Mouse (Mus musculus) heart, embryonic 11.5 days (tissue): Measurements from ENCODE around the gene Spag5. TPM values are rescaled to one million over a fixed set of nuclear protein-coding genes. Genes with fewer than 3 reads are reported as not detected.

ENCODE experiments used
- ATAC-seq: fragments of 200-750 bp; cut with Nextera tagmentation; replicated peaks from 2 replicates; pipeline ENCODE4 v1.8.0; 2017; ENCODE audit warnings: moderate library complexity; ENCODE audit not compliant: insufficient number of reproducible peaks, low FRiP score, low TSS enrichment
- H3K27ac ChIP-seq: fragments of 300-500 bp; sonication (generic); 2 replicates; pipeline ENCODE4 v1.5.1; 2014; ENCODE audit warnings: mild to moderate bottlenecking, low read depth, low read length
- H3K27me3 ChIP-seq: fragments of 300-500 bp; sonication (generic); 2 replicates; pipeline ENCODE4 v1.6.1; 2014; ENCODE audit warnings: mild to moderate bottlenecking, low read length, mixed read lengths; ENCODE audit not compliant: control insufficient read depth, insufficient read depth
- H3K36me3 ChIP-seq: fragments of 300-500 bp; sonication (generic); 2 replicates; pipeline ENCODE4 v1.6.1; 2014; ENCODE audit warnings: mild to moderate bottlenecking, low read length, moderate library complexity, mixed read lengths; ENCODE audit not compliant: control insufficient read depth, insufficient read depth
- H3K4me1 ChIP-seq: fragments of 300-500 bp; sonication (generic); 2 replicates; pipeline ENCODE4 v1.6.1; 2014; ENCODE audit warnings: low read length; ENCODE audit not compliant: control insufficient read depth, insufficient read depth
- H3K4me2 ChIP-seq: fragments of 300-500 bp; sonication (generic); 2 replicates; pipeline ENCODE4 v1.6.1; 2014; ENCODE audit warnings: mild to moderate bottlenecking, moderate library complexity
- H3K4me3 ChIP-seq: fragments of 300-500 bp; sonication (generic); 2 replicates; pipeline ENCODE4 v1.5.1; 2014; ENCODE audit warnings: low read depth, low read length
- H3K9ac ChIP-seq: fragments of 300-500 bp; sonication (generic); 2 replicates; pipeline ENCODE4 v1.6.1; 2014; ENCODE audit warnings: mild to moderate bottlenecking, low read depth, low read length, moderate library complexity
- H3K9me3 ChIP-seq: fragments of 300-500 bp; sonication (generic); replicated peaks from 2 replicates; pipeline ENCODE4 v1.6.1; 2016; ENCODE audit warnings: low read length; ENCODE audit not compliant: control insufficient read depth
- WGBS: fragments of 180-500 bp; shearing (Covaris S2); extraction: QIAGEN DNeasy Blood & Tissue Kit; methylation state at CpG from one replicate; pipeline ENCODE4 v1.1.7; 2014; ENCODE audit not compliant: insufficient replicate concordance; 5-methylcytosine and 5-hydroxymethylcytosine counted together
- polyA plus RNA-seq: library from polyadenylated mRNA; unstranded; fragments of >200 nt; fragmentation: Nextera tagmentation; extraction: Ambion mirVana; gene quantifications from 2 replicates; pipeline ENCODE4 v1.2.1, GENCODE M21; 2014

Spag5 gene
- polyA plus RNA-seq, 1 experiment from 2014 or later, result 31.7 TPM

- 87% methylated on average over 15 of the region's 15 CpGs for WGBS
- Histone ChIP-seq H3K27ac (no peak overlapping the region), H3K4me3 (no peak overlapping the region)
These were observed 66.3 kb downstream of the Spag5 start for GRCm38 (mm10) chr11:78367456-78368225.

DNA sequence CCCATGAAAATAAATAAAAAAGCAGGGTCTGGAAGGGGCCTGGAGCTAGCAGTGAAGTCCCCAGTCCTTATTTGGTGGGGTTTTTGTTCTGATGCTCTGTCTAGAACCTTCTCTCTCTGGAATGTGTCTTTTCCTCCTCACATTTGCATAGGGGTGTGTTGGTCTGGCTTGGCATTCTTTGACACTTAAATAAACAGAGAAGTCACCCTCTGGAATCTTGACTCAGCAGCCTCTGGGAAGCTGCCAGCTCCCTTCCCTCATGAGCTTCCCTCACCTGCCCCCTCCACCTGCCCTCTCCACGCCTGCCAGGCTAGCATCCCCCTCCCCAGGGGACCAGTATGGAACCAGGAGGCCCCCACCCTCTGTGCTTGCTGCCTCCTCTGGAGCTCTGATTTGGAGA lies 69.1 kb downstream of the Spag5 start:
- Histone ChIP-seq H3K4me3 (no peak overlapping the region), H3K27me3 (0 out of 2 replicates have a peak, but pooled peaks cover 3% of the 10 kb centered on the region), H3K27ac (no peak overlapping the region), H3K36me3 (no peaks in the 10 kb centered on the region), H3K9ac (no peak overlapping the region), H3K4me1 (peaks cover 2% of the 10 kb centered on the region; the same call in 1 of the 2 replicates), H3K9me3 (no peaks in the 10 kb centered on the region), H3K4me2 (no peak overlapping the region)
- WGBS, result 56% methylated on average over 1 of the region's 1 CpGs
- no peak for ATAC-seq

More at GRCm38 (mm10) chr11:78367456-78368225, 66.3 kb downstream of the Spag5 start:
- H3K9ac ChIP-seq, result no peak overlapping the region
- H3K4me2 ChIP-seq, result no peak overlapping the region
- H3K9me3 ChIP-seq, result no peaks in the 10 kb centered on the region
- ATAC-seq, result no peak
- H3K36me3 ChIP-seq, result no peaks in the 10 kb centered on the region
- peaks cover 2% of the 10 kb centered on the region; the same call in 1 of the 2 replicates for H3K4me1 ChIP-seq
- H3K27me3 ChIP-seq, result peaks cover 3% of the 10 kb centered on the region; the same call in 1 of the 2 replicates

- H3K27me3 ChIP-seq, result 0 out of 2 replicates have a peak, but pooled peaks cover 3% of the 10 kb centered on the region
- no peaks in the 10 kb centered on the region for H3K9me3 ChIP-seq
- no peak overlapping the region for H3K27ac ChIP-seq
- H3K4me3 ChIP-seq, result no peak overlapping the region
- WGBS, result 88% methylated on average over 11 of the region's 11 CpGs
- H3K4me2 ChIP-seq, result no peak overlapping the region
- H3K36me3 ChIP-seq, result no peaks in the 10 kb centered on the region
- H3K4me1 ChIP-seq, result peaks cover 2% of the 10 kb centered on the region; the same call in 1 of the 2 replicates
- no peak overlapping the region for H3K9ac ChIP-seq
- ATAC-seq, result no peak
These were observed 70.4 kb downstream of the Spag5 start for GRCm38 (mm10) chr11:78371711-78372110.

Other genes starting within 250 kb of the Spag5 start
- 25.6 and 27.0 TPM in 2 replicates for gene Eral1, start 221.1 kb upstream of the Spag5 start, polyA plus RNA-seq
- gene Fam222b, start 206.9 kb upstream of the Spag5 start, polyA plus RNA-seq, result 22.4 and 26.9 TPM in 2 replicates
- 34.2 and 38.4 TPM in 2 replicates for gene Traf4, start 135.9 kb upstream of the Spag5 start, polyA plus RNA-seq
- 9.9 and 10.6 TPM in 2 replicates for gene Nek8, start 124.9 kb upstream of the Spag5 start, polyA plus RNA-seq
- 16.1 and 16.3 TPM in 2 replicates for gene Tlcd1, start 124.8 kb upstream of the Spag5 start, polyA plus RNA-seq
- gene Rpl23a, start 117.9 kb upstream of the Spag5 start, polyA plus RNA-seq, result 1,064 and 1,178 TPM in 2 replicates
- 62.2 and 62.5 TPM in 2 replicates for gene Rab34, start 113.1 kb upstream of the Spag5 start, polyA plus RNA-seq
- 4.2 TPM in 2 replicates for gene Proca1, start 108.1 kb upstream of the Spag5 start, polyA plus RNA-seq
- 50.2 and 55.1 TPM in 2 replicates for gene Sdf2, start 55.8 kb upstream of the Spag5 start, polyA plus RNA-seq
- gene Supt6, start 55.5 kb upstream of the Spag5 start, polyA plus RNA-seq, result 15.2 and 22.2 TPM in 2 replicates
- 69.4 and 86.5 TPM in 2 replicates for gene 2610507B11Rik, start 39.8 kb upstream of the Spag5 start, polyA plus RNA-seq
- gene BC030499, start 10.7 kb upstream of the Spag5 start, polyA plus RNA-seq, result 0.17 TPM in 1 of 2 replicates, not detected in the other
- gene Aldoc, start 21.4 kb downstream of the Spag5 start, polyA plus RNA-seq, result 11.2 and 12.4 TPM in 2 replicates
- gene Pigs, start 26.9 kb downstream of the Spag5 start, polyA plus RNA-seq, result 58.7 and 61.8 TPM in 2 replicates
- gene Unc119, start 42.0 kb downstream of the Spag5 start, polyA plus RNA-seq, result 44.9 and 48.1 TPM in 2 replicates
- gene Foxn1, start 85.0 kb downstream of the Spag5 start, polyA plus RNA-seq, result 0.07 and 0.29 TPM in 2 replicates
- not detected in 2 replicates for gene Slc13a2, start 120.7 kb downstream of the Spag5 start, polyA plus RNA-seq
- gene Slc46a1, start 164.2 kb downstream of the Spag5 start, polyA plus RNA-seq, result 7.8 and 8.0 TPM in 2 replicates
- gene Sarm1, start 196.2 kb downstream of the Spag5 start, polyA plus RNA-seq, result 0.39 and 0.46 TPM in 2 replicates
- 0.54 and 4.6 TPM in 2 replicates for gene Vtn, start 197.6 kb downstream of the Spag5 start, polyA plus RNA-seq
- not detected in 2 replicates for gene Sebox, start 201.9 kb downstream of the Spag5 start, polyA plus RNA-seq
- gene Tmem199, start 210.6 kb downstream of the Spag5 start, polyA plus RNA-seq, result 57.0 and 63.9 TPM in 2 replicates
- 130 and 154 TPM in 2 replicates for gene Poldip2, start 210.7 kb downstream of the Spag5 start, polyA plus RNA-seq
- 81.1 and 92.5 TPM in 2 replicates for gene Tnfaip1, start 234.8 kb downstream of the Spag5 start, polyA plus RNA-seq
- 107 and 114 TPM in 2 replicates for gene Ift20, start 234.8 kb downstream of the Spag5 start, polyA plus RNA-seq
- 82.4 and 88.3 TPM in 2 replicates for gene Tmem97, start 249.2 kb downstream of the Spag5 start, polyA plus RNA-seq